Mouse (Mus musculus) midbrain, postnatal 0 days (tissue): ENCODE data around the gene Zfp612. TPM values are rescaled to one million over a fixed set of nuclear protein-coding genes. Genes with fewer than 3 reads are reported as not detected.

ENCODE experiments used
- ATAC-seq: fragments of 200-750 bp; cut with Nextera tagmentation; 2 replicates; pipeline ENCODE4 v1.8.0; 2017; ENCODE audit warnings: moderate number of reproducible peaks, mild to moderate bottlenecking, moderate TSS enrichment, moderate library complexity; ENCODE audit not compliant: low FRiP score
- DNase-seq: peaks from one replicate; pipeline ENCODE4 v3.0.0-alpha.2; 2015; ENCODE audit warnings: low spot score
- H3K27ac ChIP-seq: fragments of 300-500 bp; sonication (generic); 2 replicates; pipeline ENCODE4 v1.5.1; 2014; ENCODE audit warnings: low read depth, mild to moderate bottlenecking, low read length, mixed read lengths
- H3K27me3 ChIP-seq: fragments of 300-500 bp; sonication (generic); 2 replicates; pipeline ENCODE4 v1.6.1; 2014; ENCODE audit warnings: low read length, control low read depth, mixed read lengths; ENCODE audit not compliant: insufficient read depth
- H3K36me3 ChIP-seq: fragments of 300-500 bp; sonication (generic); 2 replicates; pipeline ENCODE4 v1.6.1; 2014; ENCODE audit warnings: low read length, control low read depth, mixed read lengths; ENCODE audit not compliant: insufficient read depth
- H3K4me1 ChIP-seq: fragments of 300-500 bp; sonication (generic); 2 replicates; pipeline ENCODE4 v1.6.1; 2014; ENCODE audit warnings: mild to moderate bottlenecking, control low read depth, antibody characterized with exemption, low read length, mixed read lengths; ENCODE audit not compliant: insufficient read depth
- H3K4me2 ChIP-seq: fragments of 300-500 bp; sonication (generic); 2 replicates; pipeline ENCODE4 v1.6.1; 2014; ENCODE audit warnings: low read depth, mild to moderate bottlenecking, low read length, mixed read lengths; ENCODE audit not compliant: poor library complexity, severe bottlenecking
- H3K4me3 ChIP-seq: fragments of 300-500 bp; sonication (generic); 2 replicates; pipeline ENCODE4 v1.5.1; 2014; ENCODE audit warnings: low read depth, mild to moderate bottlenecking, low read length, moderate library complexity
- H3K9ac ChIP-seq: fragments of 300-500 bp; sonication (generic); replicated peaks from 2 replicates; pipeline ENCODE4 v1.6.1; 2014; ENCODE audit warnings: mild to moderate bottlenecking, low read length, moderate library complexity, mixed read lengths; ENCODE audit not compliant: poor library complexity, severe bottlenecking
- H3K9me3 ChIP-seq: fragments of 300-500 bp; sonication (generic); 2 replicates; pipeline ENCODE4 v1.6.1; 2016; ENCODE audit warnings: low read length, control low read depth
- CTCF ChIP-seq: IDR thresholded peaks from 2 replicates; pipeline ENCODE4 v1.5.1; 2016; ENCODE audit warnings: antibody characterized with exemption, mild to moderate bottlenecking
- WGBS: fragments of 180-500 bp; shearing (Covaris S2); extraction: QIAGEN DNeasy Blood & Tissue Kit; methylation state at CpG from one replicate; pipeline ENCODE4 v1.1.7; 2014; 5-methylcytosine and 5-hydroxymethylcytosine counted together
- polyA plus RNA-seq: library from polyadenylated mRNA; unstranded; fragments of >200 nt; fragmentation: Nextera tagmentation; extraction: Ambion mirVana; gene quantifications from 2 replicates; pipeline ENCODE4 v1.2.1, GENCODE M21; 2015
- total RNA-seq: library from RNA; depleted of rRNA; stranded (reverse); fragments of >200 nt; gene quantifications from 2 replicates; pipeline ENCODE4 v1.2.3, GENCODE M21; 2014

Zfp612 gene
- total and polyA plus RNA-seq, 2 experiments from 2014 or later, result 13.6 to 16.5 TPM

DNA sequence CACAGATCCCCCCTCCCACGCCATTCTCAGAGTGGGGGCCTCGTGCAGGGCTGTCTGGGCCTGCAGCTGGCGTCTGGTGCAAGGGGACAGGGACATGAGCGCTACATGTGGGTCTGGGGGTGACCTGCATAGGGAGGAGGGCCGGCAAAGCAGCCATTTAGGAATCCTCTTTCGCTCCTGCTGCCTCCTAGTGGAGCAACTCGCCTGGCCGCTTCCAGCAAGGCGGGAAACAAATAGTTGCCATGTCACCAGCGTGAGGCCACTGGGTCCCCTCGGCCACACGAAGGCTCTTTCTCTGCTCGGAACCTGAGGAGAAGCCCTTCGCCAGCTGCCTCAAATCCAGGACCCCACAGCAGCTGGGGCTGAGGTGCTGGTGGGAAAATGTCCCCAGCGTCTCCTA lies 22.1 kb downstream of the Zfp612 start:
- ATAC-seq (no peak), DNase-seq (no peak)
- Histone ChIP-seq H3K4me1 (no peaks in the 10 kb centered on the region), H3K4me2 (no peak overlapping the region), H3K9me3 (no peaks in the 10 kb centered on the region), H3K9ac (no peak overlapping the region), H3K4me3 (no peak overlapping the region), H3K36me3 (no peaks in the 10 kb centered on the region), H3K27me3 (no peaks in the 10 kb centered on the region), H3K27ac (no peak overlapping the region)
- no peak for TF ChIP-seq CTCF
- 94% methylated on average over 15 of the region's 15 CpGs for WGBS

DNA sequence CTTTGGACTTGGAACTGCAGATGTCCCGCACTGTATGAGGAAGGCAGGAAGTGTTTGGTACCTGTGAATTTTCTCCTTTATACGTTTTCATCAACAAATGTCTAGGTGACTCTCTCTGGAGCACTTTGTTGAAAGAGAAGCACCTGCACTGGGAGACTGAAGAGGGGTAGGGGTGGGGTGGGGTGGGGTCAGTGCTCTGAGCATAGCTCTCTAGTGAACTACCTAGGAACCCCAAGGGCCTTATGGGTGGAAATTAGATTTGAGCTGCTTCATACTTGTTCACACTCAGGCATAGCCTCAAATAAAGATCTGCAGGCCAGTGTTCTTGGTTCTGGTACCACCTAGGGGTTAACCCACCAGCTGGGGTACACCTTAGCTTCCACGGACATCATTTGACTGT lies 23.1 kb downstream of the Zfp612 start, which contains the start of gene Gm17720:
Gm17720 (minus strand) TSS at position 101 of the 400 bp plus-strand sequence.
- no peak for ATAC-seq
- H3K4me2 ChIP-seq, result no peak within 1 kb of the TSS
- WGBS, result 81% methylated on average over 3 of the region's 3 CpGs
- H3K9ac ChIP-seq, result no peak within 1 kb of the TSS
- no peak for DNase-seq
- H3K4me1 ChIP-seq, result no peaks in the 10 kb centered on the region
- TF ChIP-seq CTCF, result no peak
- H3K4me3 ChIP-seq, result no peak within 1 kb of the TSS
- H3K27me3 ChIP-seq, result no peaks in the 10 kb centered on the region
- H3K36me3 ChIP-seq, result no peaks in the 10 kb centered on the region
- no peak within 1 kb of the TSS for H3K27ac ChIP-seq
- H3K9me3 ChIP-seq, result no peaks in the 10 kb centered on the region

GRCm38 (mm10) chr8:110119715-110120114 lies 40.2 kb downstream of the Zfp612 start:
- peak; percentile 77 for TF ChIP-seq CTCF
- no peak overlapping the region for H3K27ac ChIP-seq
- ATAC-seq (no peak), DNase-seq (peak; percentile 67)
- no peak overlapping the region for H3K4me2 ChIP-seq
- WGBS, result 38% methylated on average over 6 of the region's 6 CpGs
- no peak overlapping the region for H3K9ac ChIP-seq
- no peaks in the 10 kb centered on the region for H3K4me1 ChIP-seq
- H3K36me3 ChIP-seq, result no peaks in the 10 kb centered on the region
- H3K9me3 ChIP-seq, result no peaks in the 10 kb centered on the region
- H3K27me3 ChIP-seq, result no peaks in the 10 kb centered on the region
- H3K4me3 ChIP-seq, result no peak overlapping the region

GRCm38 (mm10) chr8:110130537-110130936 lies 51.0 kb downstream of the Zfp612 start:
- no peak overlapping the region for H3K9ac ChIP-seq
- H3K4me3 ChIP-seq, result no peak overlapping the region
- no peaks in the 10 kb centered on the region for H3K36me3 ChIP-seq
- H3K27ac ChIP-seq, result no peak overlapping the region
- DNase-seq, result peak; percentile 89
- no peaks in the 10 kb centered on the region for H3K9me3 ChIP-seq
- no peaks in the 10 kb centered on the region for H3K27me3 ChIP-seq
- no peaks in the 10 kb centered on the region for H3K4me1 ChIP-seq
- ATAC-seq, result peak; percentile 41; the same call in 1 of the 2 replicates
- WGBS, result 22% methylated on average over 13 of the region's 13 CpGs
- 0 out of 2 replicates have a peak overlapping the region, but pooled peaks have one; percentile 13 for H3K4me2 ChIP-seq
- TF ChIP-seq CTCF, result peak; percentile 93

DNA sequence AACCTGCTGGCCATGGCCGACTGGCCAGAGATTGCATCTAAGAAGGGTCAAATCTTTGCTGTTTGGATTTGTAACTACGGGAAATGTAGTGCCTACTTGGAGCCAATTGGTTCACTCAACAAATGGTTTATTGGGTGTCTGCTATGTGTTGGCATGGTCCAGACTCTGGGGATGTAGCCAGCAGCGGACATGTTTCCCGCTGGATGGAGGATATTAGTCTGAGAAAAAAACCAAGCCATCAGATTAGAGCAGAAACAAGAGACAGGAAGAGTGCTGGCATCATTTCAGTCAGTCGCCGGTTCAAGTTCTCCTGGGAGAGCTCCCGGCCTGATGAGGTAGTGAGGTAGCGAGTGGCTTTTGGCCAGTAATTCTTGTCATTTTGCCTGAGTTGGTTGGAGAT lies 54.7 kb downstream of the Zfp612 start:
- H3K4me1 ChIP-seq, result no peaks in the 10 kb centered on the region
- no peak for DNase-seq
- H3K36me3 ChIP-seq, result no peaks in the 10 kb centered on the region
- no peak overlapping the region for H3K4me2 ChIP-seq
- no peak overlapping the region for H3K27ac ChIP-seq
- H3K9ac ChIP-seq, result no peak overlapping the region
- no peaks in the 10 kb centered on the region for H3K27me3 ChIP-seq
- TF ChIP-seq CTCF, result no peak
- no peak overlapping the region for H3K4me3 ChIP-seq
- no peak for ATAC-seq
- 91% methylated on average over 8 of the region's 8 CpGs for WGBS
- no peaks in the 10 kb centered on the region for H3K9me3 ChIP-seq

- DNase-seq (peak; percentile 59), ATAC-seq (no peak)
- Histone ChIP-seq H3K9ac (no peak overlapping the region), H3K27me3 (no peaks in the 10 kb centered on the region), H3K9me3 (no peaks in the 10 kb centered on the region), H3K36me3 (no peaks in the 10 kb centered on the region), H3K4me3 (no peak overlapping the region), H3K4me2 (no peak overlapping the region), H3K27ac (peak overlapping the region; percentile 43; the same call in 1 of the 2 replicates), H3K4me1 (no peaks in the 10 kb centered on the region)
- WGBS, result 51% methylated on average over 7 of the region's 7 CpGs
- TF ChIP-seq CTCF, result no peak
Observed at GRCm38 (mm10) chr8:110135515-110135914, 56.0 kb downstream of the Zfp612 start.
